Mouse (Mus musculus): Measurements from ENCODE around the gene Hoxa2.

DNA sequence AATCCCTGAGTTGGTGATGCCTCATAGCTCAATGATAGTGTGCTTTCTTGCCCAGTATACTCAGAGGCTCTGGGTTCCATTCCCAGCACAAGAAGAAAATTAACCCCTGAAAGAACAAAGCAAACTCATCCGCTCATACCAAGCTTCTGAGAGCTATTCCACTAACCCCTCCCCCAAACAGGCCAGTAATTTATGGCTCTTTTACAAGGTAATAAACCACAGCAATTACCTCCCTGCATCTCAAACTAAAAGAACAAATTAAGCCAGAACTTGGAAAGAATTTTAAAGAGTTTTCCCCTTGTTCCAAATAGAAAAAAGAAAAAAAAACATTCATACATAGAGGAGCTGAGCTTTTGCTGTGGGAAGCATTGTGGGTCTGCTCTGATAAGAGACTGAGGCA, 18.2 kb upstream of the Hoxa2 start:
- no peak for TF ChIP-seq CTCF (IDR thresholded peaks at IDR 0.05; ENCODE audit: low read depth)
- no peak for TF ChIP-seq EP300 (IDR thresholded peaks at IDR 0.05; ENCODE audit: low read depth)

All from heart, postnatal 0 days (tissue).